Mouse (Mus musculus) cerebellum, adult 2 months (tissue): ENCODE data around the gene Lix1.

Experiments
- CTCF ChIP-seq: fragments of 200-500 bp; IDR thresholded peaks from 2 replicates; pipeline ENCODE4 v1.5.1; 2011; ENCODE audit warnings: low read depth, mild to moderate bottlenecking, control low read depth, low read length, moderate library complexity, borderline replicate concordance; ENCODE audit not compliant: insufficient read depth
- POLR2A ChIP-seq: fragments of 200-500 bp; IDR thresholded peaks from 2 replicates; pipeline ENCODE4 v1.6.1; 2011; ENCODE audit warnings: low read length, control low read depth, borderline replicate concordance; ENCODE audit not compliant: insufficient read depth

GRCm38 (mm10) chr17:17393300-17393699, 9.2 kb upstream of the Lix1 start:
- no peak for TF ChIP-seq CTCF
- TF ChIP-seq POLR2A, result no peak
